Mouse (Mus musculus): ENCODE data around the gene Hspbap1.

Hspbap1 gene

GRCm38 (mm10) chr16:35764941-35765340 is 5.2 kb upstream of the Hspbap1 start:
- DNase-seq: no peak

GRCm38 (mm10) chr16:35765449-35765848 is 4.7 kb upstream of the Hspbap1 start:
- DNase-seq: no peak

GRCm38 (mm10) chr16:35766366-35766765 is 3.8 kb upstream of the Hspbap1 start:
- no peak for DNase-seq

GRCm38 (mm10) chr16:35768469-35768784 is 1.7 kb upstream of the Hspbap1 start:
- no peak for DNase-seq

- DNase-seq: peak; percentile 71 to 78
These were observed 1.2 kb upstream of the Hspbap1 start, which contains the start of gene Dirc2 for GRCm38 (mm10) chr16:35768785-35769642. Gene Dirc2 (minus strand): TSS chr16:35769356.

GRCm38 (mm10) chr16:35771141-35771540 is 966 bp downstream of the Hspbap1 start:
- DNase-seq: no peak

- no peak for DNase-seq
These were observed 1.4 kb downstream of the Hspbap1 start for GRCm38 (mm10) chr16:35771606-35772005.

- DNase-seq: no peak
These were observed 2.4 kb downstream of the Hspbap1 start for GRCm38 (mm10) chr16:35772598-35772997.

- no peak for DNase-seq
These were observed 5.7 kb downstream of the Hspbap1 start for GRCm38 (mm10) chr16:35775835-35776234.

- no peak for DNase-seq
These were observed 6.6 kb downstream of the Hspbap1 start for GRCm38 (mm10) chr16:35776737-35777136.

- DNase-seq: no peak
These were observed 7.6 kb downstream of the Hspbap1 start for GRCm38 (mm10) chr16:35777768-35778167.

GRCm38 (mm10) chr16:35779681-35780080 is 9.5 kb downstream of the Hspbap1 start:
- no peak for DNase-seq

- DNase-seq: no peak
These were observed 10.9 kb downstream of the Hspbap1 start for GRCm38 (mm10) chr16:35781096-35781495.

GRCm38 (mm10) chr16:35781651-35782050 is 11.5 kb downstream of the Hspbap1 start:
- DNase-seq: no peak

GRCm38 (mm10) chr16:35782451-35783206 is 12.5 kb downstream of the Hspbap1 start:
- no peak for DNase-seq

- no peak for DNase-seq
These were observed 13.0 kb downstream of the Hspbap1 start for GRCm38 (mm10) chr16:35783207-35783573.

GRCm38 (mm10) chr16:35784134-35784725 is 14.1 kb downstream of the Hspbap1 start:
- no peak for DNase-seq

GRCm38 (mm10) chr16:35787163-35787562 is 17.0 kb downstream of the Hspbap1 start:
- DNase-seq: no peak

- no peak for DNase-seq
These were observed 17.5 kb downstream of the Hspbap1 start for GRCm38 (mm10) chr16:35787568-35788189.

- no peak for DNase-seq
These were observed 18.2 kb downstream of the Hspbap1 start for GRCm38 (mm10) chr16:35788330-35788729.

- no peak for DNase-seq
These were observed 21.9 kb downstream of the Hspbap1 start for GRCm38 (mm10) chr16:35791962-35792521.

- DNase-seq: no peak
These were observed 32.0 kb downstream of the Hspbap1 start for GRCm38 (mm10) chr16:35802163-35802562.

GRCm38 (mm10) chr16:35803723-35804122 is 33.5 kb downstream of the Hspbap1 start:
- no peak for DNase-seq
